Mouse (Mus musculus) cerebellum, adult 2 months (tissue): ENCODE data around the gene Gab3.

Experiments
- CTCF ChIP-seq: fragments of 200-500 bp; IDR thresholded peaks from 2 replicates; pipeline ENCODE4 v1.5.1; 2011; ENCODE audit warnings: low read depth, mild to moderate bottlenecking, control low read depth, low read length, moderate library complexity, borderline replicate concordance; ENCODE audit not compliant: insufficient read depth
- POLR2A ChIP-seq: fragments of 200-500 bp; IDR thresholded peaks from 2 replicates; pipeline ENCODE4 v1.6.1; 2011; ENCODE audit warnings: low read length, control low read depth, borderline replicate concordance; ENCODE audit not compliant: insufficient read depth

GRCm38 (mm10) chrX:75129474-75129873, 44.2 kb upstream of the Gab3 start:
- TF ChIP-seq CTCF (no peak), POLR2A (no peak)
